Mouse (Mus musculus) retina, adult 2 months (tissue): ENCODE results near the gene Galnt7.

Experiments used
- DNase-seq: peaks from one replicate; pipeline ENCODE4 v3.0.0-alpha.2; 2012; ENCODE audit warnings: low read depth, low spot score

The Galnt7 gene

DNA sequence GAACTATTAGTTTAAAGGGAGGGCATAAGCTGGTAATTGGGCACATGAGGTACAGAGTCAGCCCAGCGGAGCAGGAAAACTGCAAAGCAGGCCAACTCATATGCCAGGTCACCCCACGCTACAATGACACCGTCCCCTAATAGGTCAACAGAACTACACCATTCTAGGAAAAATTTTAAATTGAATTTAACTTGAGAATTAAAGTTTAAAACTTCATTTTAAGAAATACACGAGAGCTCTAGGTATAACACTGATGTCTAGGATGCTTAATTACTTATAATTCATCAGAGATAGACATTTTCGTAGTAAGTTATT lies 67.7 kb downstream of the Galnt7 start:
- DNase-seq, result no peak

- no peak for DNase-seq
These were observed 68.3 kb downstream of the Galnt7 start for GRCm38 (mm10) chr8:57584416-57585127.

DNA sequence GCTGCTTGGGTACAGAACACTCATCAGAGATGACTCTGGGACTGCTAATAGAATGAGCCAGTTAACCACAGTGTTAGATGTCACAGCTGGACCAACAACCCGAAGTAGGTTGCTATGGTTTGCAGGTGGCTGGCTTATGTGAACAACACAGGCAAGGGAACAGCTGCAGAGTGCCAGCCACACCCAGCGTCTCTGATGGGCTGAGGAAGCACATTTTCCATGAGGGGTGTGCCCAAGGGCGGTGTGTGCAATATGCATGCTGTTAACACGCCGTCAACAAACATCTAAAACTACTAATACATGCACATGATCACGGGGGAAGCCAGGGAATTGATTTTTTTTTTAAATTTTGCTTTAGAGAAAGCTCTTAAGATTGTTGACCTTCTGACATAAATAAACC lies 73.0 kb downstream of the Galnt7 start:
- no peak for DNase-seq

- DNase-seq, result no peak
These were observed 75.5 kb downstream of the Galnt7 start for GRCm38 (mm10) chr8:57577301-57577700.

- no peak for DNase-seq
These were observed 76.6 kb downstream of the Galnt7 start for GRCm38 (mm10) chr8:57576238-57576637.

DNA sequence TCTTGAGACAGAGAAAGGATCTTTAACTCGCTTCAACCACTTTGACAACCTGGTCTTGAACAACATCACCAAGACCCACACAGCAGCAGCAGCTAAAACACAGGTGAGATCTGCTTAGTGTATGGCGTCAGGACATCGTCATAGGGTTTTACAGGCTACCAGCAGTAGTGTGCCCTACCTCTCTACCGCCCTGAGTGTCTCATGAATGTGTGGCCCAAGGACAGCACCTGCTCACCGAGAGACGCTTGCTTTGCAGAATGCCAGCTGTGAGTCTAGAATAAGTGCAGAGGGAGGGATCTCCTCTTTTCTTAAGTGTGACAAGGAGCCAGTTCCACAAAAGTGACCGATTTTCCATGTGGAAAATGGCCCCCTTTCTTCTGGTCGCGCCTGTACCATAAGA lies 77.5 kb downstream of the Galnt7 start:
- DNase-seq, result no peak

- peak; percentile 61 for DNase-seq
These were observed 78.4 kb downstream of the Galnt7 start for GRCm38 (mm10) chr8:57574398-57574797.

GRCm38 (mm10) chr8:57573844-57574243 lies 79.0 kb downstream of the Galnt7 start:
- DNase-seq, result no peak

- DNase-seq, result no peak
These were observed 82.9 kb downstream of the Galnt7 start for GRCm38 (mm10) chr8:57569886-57570285.

DNA sequence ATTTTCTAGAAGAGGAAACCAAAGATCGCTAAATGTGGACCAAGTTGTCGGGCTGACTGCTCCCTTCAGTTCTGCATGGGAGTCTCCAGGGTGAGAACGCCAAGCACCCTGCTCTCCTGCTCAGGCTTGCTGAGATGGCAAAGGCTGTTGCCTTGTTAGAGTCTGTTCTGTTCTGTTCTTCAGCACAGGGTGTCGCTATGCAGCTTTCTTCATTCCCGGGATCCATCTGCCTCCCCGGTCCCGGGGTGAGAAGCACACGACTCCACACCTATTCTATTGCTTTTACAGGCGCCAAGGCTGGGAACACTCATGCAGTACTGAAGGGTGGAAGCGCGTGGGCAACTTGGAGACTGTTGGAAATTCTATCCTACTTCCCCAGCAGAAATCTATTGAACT lies 83.4 kb downstream of the Galnt7 start:
- no peak for DNase-seq

DNA sequence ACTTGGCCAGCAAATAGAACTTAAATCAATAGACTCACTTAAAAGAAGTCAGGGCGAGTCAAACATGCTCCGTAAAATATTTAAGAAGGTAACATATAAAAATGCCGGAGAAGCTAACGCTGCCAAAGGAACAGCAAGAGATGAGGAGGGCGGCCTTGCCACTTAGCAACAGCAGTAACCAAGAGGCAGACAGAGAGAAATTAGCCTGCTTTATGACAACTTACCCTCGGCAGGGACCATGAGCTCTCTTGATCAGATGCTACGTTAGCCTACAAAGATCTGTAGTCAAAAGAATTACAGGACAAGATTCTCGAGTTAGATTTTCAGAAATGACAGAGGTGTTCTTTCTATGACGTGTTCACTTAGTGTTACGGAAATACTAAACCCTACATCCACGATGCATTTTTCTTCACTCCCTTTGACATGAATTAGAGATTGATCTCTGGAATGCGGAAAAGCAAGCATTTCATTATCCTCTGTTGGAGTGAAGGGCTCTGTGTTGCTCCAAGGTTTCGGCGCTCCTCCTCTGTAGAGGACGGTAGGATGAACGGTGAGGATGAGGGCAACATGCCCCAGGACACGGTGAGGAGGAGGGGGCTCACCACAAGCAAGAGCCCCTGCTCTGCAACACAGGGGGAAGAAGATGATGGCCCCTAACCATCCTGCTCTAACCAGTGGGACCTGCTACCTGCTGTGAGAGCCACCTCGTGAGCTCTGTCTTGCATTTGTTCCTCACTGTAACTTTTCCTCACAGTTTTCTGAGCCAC lies 84.0 kb downstream of the Galnt7 start:
- DNase-seq, result no peak

- DNase-seq, result no peak
These were observed 84.8 kb downstream of the Galnt7 start for GRCm38 (mm10) chr8:57567998-57568397.

GRCm38 (mm10) chr8:57565039-57565438 lies 87.8 kb downstream of the Galnt7 start:
- DNase-seq, result no peak

DNA sequence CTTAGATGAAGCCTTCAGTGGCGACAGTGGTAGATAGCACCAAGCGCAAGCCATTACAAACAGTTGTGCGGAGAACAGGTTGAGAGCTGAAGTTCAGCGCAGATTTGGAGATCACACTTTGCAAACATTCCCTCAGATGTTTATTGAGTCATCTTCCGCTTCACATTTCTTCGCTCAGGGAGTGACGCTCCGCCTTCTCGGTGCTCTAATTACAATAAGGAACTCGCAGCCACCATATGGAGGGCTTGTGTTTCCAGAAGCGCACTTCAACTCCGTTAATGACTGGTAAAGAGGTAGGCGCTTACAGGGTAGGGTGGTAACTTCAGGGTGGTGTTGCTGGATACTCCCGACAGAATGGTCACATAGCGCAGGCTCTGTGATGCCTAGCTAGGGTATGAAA lies 89.1 kb downstream of the Galnt7 start:
- no peak for DNase-seq

GRCm38 (mm10) chr8:57562741-57563140 lies 90.1 kb downstream of the Galnt7 start:
- no peak for DNase-seq

GRCm38 (mm10) chr8:57560926-57561325 lies 91.9 kb downstream of the Galnt7 start:
- DNase-seq, result no peak

DNA sequence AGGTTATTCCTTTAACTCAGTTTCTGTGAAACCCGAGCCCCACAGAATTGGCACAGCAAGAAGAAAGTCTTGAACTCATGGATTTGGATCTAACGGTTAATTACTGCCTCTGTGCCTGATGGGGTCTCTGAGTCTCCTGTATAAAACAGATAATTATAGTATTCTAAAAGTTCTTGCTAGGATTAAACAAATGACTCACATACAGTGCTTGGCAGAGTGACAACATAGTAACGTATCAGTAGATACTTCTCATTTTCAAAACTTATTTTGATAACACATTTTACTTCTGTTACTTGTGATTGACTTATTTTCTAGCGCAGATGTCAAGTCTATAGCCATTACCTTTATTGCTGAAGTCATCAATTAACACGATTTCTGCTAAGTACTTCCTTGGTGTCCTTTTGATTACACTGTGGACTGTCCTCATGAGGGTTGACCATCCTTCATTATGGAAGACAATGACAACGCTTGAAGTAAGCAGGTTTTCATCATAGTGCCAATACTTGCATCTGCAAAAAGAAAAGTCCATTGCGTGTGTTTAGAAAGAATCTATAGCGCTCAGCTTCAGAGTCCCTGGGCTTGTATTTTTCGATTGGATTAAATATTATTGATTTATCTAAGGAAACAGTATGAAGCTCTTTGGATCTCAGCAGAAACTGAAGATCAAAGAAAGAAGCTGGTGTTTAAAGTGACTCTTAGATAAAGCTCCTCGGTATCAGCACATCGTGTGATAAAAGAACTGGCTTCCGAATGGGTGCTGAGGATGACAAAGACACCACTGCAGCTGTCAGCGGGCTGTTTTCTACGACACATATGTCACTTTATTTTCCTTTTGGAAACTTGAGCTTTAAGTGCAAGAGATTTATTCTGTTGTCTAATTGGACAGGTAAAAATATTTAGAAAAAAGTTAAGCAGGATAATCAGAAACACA lies 100.5 kb downstream of the Galnt7 start:
- no peak for DNase-seq

DNA sequence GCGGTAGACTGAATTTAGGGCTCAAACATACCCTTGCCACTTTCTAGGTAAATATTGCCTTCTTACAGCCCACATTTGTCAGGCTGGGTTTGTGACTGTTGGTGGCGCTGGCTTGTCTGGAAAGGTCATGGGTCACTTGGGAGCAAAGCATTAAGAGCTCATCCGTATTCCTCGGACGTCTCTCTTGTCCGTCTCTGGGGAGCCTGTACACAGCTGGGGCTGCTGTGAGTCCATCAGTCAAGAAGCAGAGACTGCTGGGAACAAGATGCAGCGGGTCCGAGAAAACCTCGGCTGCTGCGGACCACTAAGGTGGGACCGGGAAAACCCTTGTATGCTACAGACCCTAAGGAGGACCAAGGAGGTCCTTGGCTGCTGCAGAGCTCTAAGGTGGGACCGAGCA lies 105.3 kb downstream of the Galnt7 start:
- no peak for DNase-seq

GRCm38 (mm10) chr8:57546834-57547233 lies 106.0 kb downstream of the Galnt7 start:
- DNase-seq, result no peak

DNA sequence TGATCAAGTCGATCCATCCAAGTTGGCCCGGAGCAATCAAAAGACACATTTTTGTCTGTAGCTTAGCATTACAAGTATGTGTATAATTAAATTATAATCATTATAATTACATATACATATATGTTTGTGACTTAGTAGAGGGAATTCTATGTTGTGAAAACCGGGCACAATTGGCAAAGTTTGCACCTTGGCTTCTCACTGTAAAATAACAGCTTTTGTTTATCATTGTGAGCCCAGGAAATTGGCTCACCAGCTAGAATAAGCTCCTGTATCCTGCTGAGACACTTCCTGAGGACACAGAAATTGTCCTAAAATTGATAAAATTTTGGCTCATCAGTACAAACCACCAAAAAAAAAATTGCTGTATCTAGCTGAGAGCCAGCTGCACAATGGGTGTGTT lies 106.4 kb downstream of the Galnt7 start:
- no peak for DNase-seq

- DNase-seq, result no peak
These were observed 111.4 kb downstream of the Galnt7 start for GRCm38 (mm10) chr8:57541405-57541804.

- no peak for DNase-seq
These were observed 111.9 kb downstream of the Galnt7 start for GRCm38 (mm10) chr8:57540951-57541350.
